Mouse (Mus musculus) embryo, embryonic 10.5 days (tissue): ENCODE data around the gene Slc26a3.

Source experiments
- DNase-seq: peaks from one replicate; pipeline ENCODE4 v3.0.0-alpha.2; 2015; ENCODE audit warnings: low spot score

Slc26a3 gene

DNA sequence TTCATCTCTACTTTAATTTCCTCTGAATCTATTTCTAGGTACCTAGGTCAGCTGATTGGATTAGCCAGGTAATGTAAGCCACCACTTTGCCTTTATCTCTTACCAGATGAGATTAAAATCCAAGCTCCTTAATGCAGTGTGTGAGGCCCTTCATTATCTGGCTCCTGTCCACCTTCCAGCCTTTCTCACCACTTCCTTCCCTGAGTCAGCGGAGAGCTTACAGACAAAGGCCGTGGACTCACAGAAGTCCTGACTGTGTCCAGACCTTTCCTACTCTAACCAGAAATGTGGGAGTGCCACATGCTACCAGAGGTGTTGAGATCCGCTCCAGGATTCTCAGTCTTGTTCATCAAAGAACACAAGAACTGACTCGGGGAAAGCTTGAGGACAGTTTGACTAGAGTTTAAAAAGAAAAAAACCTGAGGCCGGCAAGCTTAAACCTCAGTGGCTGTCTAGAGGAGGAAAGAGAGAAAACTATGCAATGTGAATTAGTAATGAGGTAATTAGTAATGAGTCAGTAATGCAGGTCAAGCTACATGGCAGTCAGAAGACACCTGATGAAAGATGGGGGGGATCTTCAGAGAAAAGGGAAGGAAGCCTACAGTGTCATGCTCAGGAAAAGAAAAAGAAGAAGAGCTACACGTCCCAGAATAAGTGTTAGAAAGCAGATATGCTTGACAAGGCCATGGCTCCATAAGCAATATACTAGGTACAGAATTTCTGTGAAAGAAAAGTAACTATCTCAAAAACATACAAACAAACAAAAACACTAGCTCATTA lies 123.2 kb downstream of the Slc26a3 start:
- no peak for DNase-seq

DNA sequence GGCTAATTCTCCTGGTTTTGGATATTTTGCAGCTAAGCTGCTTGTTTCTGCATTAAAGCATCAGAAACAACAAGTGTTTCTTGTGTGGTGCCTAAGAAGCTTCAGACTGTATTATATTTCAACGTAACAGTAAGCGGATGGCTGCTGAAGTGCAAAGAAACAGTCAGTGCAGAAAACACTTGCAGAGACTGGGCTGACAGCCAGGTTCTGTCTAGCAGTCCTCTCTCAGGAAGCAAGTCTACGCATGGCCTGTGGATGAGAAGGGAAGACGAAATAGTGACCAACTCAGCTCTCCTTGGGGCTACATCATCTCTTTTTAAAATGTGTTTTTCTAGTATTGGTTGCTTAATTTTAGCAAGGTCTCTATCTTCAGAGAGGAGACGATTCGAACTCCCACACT lies 129.4 kb downstream of the Slc26a3 start:
- no peak for DNase-seq

DNA sequence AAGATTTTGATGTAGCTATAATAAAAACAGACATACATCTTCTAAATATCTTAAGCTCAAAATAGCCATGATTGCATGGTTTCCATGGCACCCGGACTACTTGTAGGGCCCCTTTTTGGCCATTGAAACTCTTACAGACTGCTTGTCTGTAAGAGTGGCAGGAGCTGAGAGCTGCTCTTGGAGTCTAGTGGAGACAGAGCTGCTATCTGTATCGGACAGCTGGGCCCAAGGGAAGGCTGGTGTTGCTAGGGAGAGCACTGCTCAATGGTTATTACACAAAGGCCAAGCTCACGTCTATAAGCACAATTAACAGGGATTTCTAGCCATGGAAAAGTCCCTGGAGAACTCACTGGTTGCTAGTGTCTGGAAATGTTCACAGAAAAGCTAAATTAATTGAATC lies 130.7 kb downstream of the Slc26a3 start:
- no peak for DNase-seq
